Mouse (Mus musculus): Measurements from ENCODE around the gene Lgals9.

GRCm38 (mm10) chr11:79016236-79016635, 31.5 kb upstream of the Lgals9 start:
- TF ChIP-seq CTCF (IDR thresholded peaks at IDR 0.05; ENCODE audit: control insufficient read depth, insufficient read depth, low read length) (no peak), POLR2A (IDR thresholded peaks at IDR 0.05; ENCODE audit: borderline replicate concordance, control insufficient read depth, low read depth, low read length) (no peak)
